Mouse (Mus musculus) C2C12 (cell line): ENCODE measurements around the gene Nasp.

ENCODE experiments used
- CTCF ChIP-seq: IDR thresholded peaks from one replicate; pipeline ENCODE4 v1.5.1; 2011; ENCODE audit not compliant: control insufficient read depth, insufficient read depth, insufficient read length
- MAX ChIP-seq: IDR thresholded peaks from one replicate; pipeline ENCODE4 v1.6.1; 2011; ENCODE audit warnings: mild to moderate bottlenecking, control low read depth
- USF1 ChIP-seq: IDR thresholded peaks from one replicate; pipeline ENCODE4 v1.6.1; 2011; ENCODE audit warnings: low read depth, mild to moderate bottlenecking, control low read depth, moderate library complexity

GRCm38 (mm10) chr4:116595793-116596192 is 31.9 kb downstream of the Nasp start:
- TF ChIP-seq CTCF (no peak), MAX (no peak), USF1 (no peak)
